Mouse (Mus musculus): ENCODE measurements around the gene Prkar1b. TPM values are rescaled to one million over a fixed set of nuclear protein-coding genes. Genes with fewer than 3 reads are reported as not detected.
A peak's percentile ranks its signal among the peaks of the same experiment; 100 is the strongest.

The Prkar1b gene
- polyA plus RNA-seq, 1 experiment from 2014 or later: 0.62 TPM

DNA sequence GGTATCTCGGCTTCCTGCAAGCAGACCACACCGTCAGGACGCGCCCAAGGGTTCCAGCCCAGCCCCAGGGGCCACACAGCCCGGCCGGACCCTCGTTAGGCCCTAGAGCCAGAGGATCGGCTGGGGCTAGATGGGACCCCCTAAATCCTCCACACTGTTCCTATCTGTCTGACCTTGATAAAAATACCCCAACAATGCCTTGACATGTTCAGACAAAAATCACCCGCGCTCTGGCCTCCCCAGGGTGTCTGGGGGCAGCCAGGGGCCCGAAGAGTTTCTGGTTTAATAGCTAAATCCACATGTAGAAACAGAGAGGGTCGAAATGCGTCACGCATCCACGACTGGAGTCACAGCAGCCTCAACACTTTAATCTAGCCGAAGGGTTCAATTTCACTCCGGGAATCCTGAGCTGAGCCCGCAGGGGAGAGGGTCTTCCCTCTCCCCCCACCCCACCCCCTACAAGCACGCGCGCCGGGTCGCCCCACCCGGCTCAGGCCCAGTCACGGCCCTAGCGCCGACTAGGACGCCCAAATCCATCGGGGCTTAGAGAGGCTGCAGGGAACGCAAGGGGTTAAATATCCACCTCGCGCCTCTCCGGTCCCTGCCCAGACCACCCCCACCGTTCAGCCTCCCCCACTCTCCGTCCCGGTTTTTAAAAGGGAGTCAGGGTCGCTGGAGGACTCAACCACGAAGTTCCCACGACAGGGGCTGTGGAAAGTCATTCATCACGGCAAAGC lies 156.3 kb downstream of the Prkar1b start:
- Histone ChIP-seq H3K9me3 (ENCODE audit: low read length) (no peaks in the 10 kb centered on the region), H3K27ac (ENCODE audit: low read depth) (no peak overlapping the region), H3K36me3 (replicated peaks; ENCODE audit: insufficient read depth, low read length) (no peaks in the 10 kb centered on the region), H3K4me3 (ENCODE audit: low read depth, low read length) (peak overlapping the region; percentile 56), H3K4me1 (ENCODE audit: insufficient read depth) (peaks cover 28% of the 10 kb centered on the region), H3K9ac (replicated peaks) (0 out of 2 replicates have a peak overlapping the region, but pooled peaks have one; percentile 5), H3K27me3 (ENCODE audit: insufficient read depth, low read length) (peaks cover 72% of the 10 kb centered on the region), H3K4me2 (ENCODE audit: low read depth, low read length) (peak overlapping the region; percentile 85)
- ATAC-seq (no peak), DNase-seq (no peak)
- TF ChIP-seq EP300 (IDR thresholded peaks at IDR 0.05; ENCODE audit: low read depth): no peak
- no peak for TF ChIP-seq CTCF (IDR thresholded peaks at IDR 0.05; ENCODE audit: low read depth)
- WGBS (ENCODE audit: insufficient replicate concordance): 1% methylated on average over 37 of the region's 40 CpGs

DNA sequence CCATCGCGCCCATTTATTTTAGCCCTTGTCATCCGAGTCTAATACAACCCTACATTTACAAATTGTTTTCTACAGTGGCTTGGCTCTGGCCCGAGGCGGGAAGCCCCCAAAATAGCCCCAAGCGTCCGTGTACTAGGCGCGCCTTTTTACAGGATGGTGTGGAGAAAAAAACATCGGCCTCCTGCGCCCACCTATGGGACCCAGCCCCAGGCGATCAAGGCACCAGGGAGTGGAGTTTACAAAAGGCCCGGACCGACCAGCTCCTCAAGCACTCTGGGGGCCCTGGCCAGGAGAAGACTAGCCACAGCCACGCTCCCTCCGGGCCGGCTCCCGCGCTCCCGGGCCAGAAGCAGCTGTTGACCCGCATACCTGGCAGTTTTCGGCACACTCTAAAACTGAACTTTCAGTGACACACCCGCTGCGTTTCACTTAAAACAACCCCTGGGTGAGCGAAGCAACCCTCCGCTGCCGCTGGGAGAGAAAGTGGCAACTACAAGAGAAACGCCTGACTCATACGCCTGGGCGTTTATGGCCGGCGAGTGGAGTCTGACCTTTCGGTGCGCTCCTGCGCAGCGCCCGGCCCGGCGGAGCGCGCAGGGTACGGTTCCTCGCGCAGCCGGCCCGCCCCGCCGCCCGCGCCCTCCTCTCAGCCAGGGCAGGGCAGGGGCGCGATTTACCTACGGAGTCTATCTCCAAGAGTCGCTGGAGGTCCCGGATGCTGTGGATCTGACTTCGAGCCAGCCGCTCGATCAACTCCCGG lies 157.0 kb downstream of the Prkar1b start:
- Histone ChIP-seq H3K27ac (ENCODE audit: low read depth) (no peak overlapping the region), H3K4me1 (ENCODE audit: insufficient read depth) (peaks cover 22% of the 10 kb centered on the region), H3K4me3 (ENCODE audit: low read depth, low read length) (peak overlapping the region; percentile 56), H3K9ac (replicated peaks) (0 out of 2 replicates have a peak overlapping the region, but pooled peaks have one; percentile 11), H3K4me2 (ENCODE audit: low read depth, low read length) (peak overlapping the region; percentile 85), H3K9me3 (ENCODE audit: low read length) (no peaks in the 10 kb centered on the region), H3K36me3 (replicated peaks; ENCODE audit: insufficient read depth, low read length) (no peaks in the 10 kb centered on the region), H3K27me3 (ENCODE audit: insufficient read depth, low read length) (peaks cover 64% of the 10 kb centered on the region)
- DNase-seq: peak; percentile 22
- no peak for ATAC-seq
- TF ChIP-seq CTCF (IDR thresholded peaks at IDR 0.05; ENCODE audit: low read depth): no peak
- TF ChIP-seq EP300 (IDR thresholded peaks at IDR 0.05; ENCODE audit: low read depth): no peak
- 5% methylated on average over 59 of the region's 59 CpGs for WGBS (ENCODE audit: insufficient replicate concordance)

DNA sequence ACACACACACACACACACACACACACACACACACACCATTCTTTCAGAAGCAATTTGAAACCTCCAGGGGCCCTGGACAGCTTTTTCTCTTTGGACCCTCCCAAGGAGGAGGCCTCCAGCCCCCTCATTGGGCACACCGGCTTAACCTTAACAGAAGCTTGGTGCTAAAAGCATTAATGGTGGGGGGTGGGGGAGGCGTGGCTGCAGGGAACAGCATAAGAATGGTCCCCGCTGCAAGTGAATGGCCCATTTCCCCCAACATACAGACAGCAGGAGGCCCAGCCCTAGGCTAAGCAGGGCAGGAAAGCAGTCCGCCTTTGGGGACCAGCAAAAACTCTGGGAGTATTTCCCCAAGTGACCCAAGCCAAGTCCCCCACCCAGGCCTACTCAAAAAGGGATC lies 158.1 kb downstream of the Prkar1b start:
- ATAC-seq (no peak), DNase-seq (no peak)
- Histone ChIP-seq H3K9me3 (ENCODE audit: low read length) (no peaks in the 10 kb centered on the region), H3K36me3 (replicated peaks; ENCODE audit: insufficient read depth, low read length) (no peaks in the 10 kb centered on the region), H3K9ac (replicated peaks) (no peak overlapping the region), H3K27ac (ENCODE audit: low read depth) (no peak overlapping the region), H3K4me2 (ENCODE audit: low read depth, low read length) (no peak overlapping the region), H3K27me3 (ENCODE audit: insufficient read depth, low read length) (peaks cover 54% of the 10 kb centered on the region), H3K4me3 (ENCODE audit: low read depth, low read length) (no peak overlapping the region), H3K4me1 (ENCODE audit: insufficient read depth) (peaks cover 17% of the 10 kb centered on the region)
- TF ChIP-seq EP300 (IDR thresholded peaks at IDR 0.05; ENCODE audit: low read depth): no peak
- TF ChIP-seq CTCF (IDR thresholded peaks at IDR 0.05; ENCODE audit: low read depth): no peak
- WGBS (ENCODE audit: insufficient replicate concordance): 52% methylated on average over 4 of the region's 4 CpGs

DNA sequence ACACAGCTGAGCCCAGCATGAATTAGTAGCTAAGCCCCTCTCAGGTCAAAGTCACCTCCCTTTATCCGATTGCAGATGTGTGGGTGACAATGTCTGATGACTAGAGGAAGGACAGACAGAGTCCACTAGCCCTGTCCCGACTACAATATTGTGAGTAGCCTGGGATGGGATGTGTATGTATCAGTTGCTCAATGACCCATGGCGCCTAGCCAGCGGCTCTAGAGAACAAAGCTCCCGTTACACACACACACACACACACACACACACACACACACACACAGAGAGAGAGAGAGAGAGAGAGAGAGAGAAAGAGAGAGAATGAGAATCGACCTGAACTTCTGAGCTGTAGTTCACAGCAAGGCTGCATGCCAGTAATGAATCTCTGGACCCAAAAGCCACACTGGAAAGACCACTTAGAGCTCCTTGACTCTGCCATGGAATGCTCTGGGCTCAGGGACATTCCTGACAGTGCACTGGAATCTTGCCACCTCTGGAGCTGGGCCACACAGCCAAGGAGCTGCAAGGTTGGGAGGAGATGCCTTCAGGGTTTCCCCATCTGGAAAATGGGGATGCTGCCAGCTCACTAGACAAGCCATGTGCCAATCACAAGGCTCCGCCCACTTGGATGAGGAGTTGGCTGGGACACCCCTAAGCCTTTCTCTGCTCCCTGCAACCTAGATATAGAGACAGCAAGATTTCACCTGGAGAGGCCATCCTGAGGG lies 159.0 kb downstream of the Prkar1b start:
- ATAC-seq (peak; percentile 62), DNase-seq (peak; percentile 73)
- Histone ChIP-seq H3K4me3 (ENCODE audit: low read depth, low read length) (no peak overlapping the region), H3K9ac (replicated peaks) (no peak overlapping the region), H3K9me3 (ENCODE audit: low read length) (no peaks in the 10 kb centered on the region), H3K4me2 (ENCODE audit: low read depth, low read length) (no peak overlapping the region), H3K36me3 (replicated peaks; ENCODE audit: insufficient read depth, low read length) (no peaks in the 10 kb centered on the region), H3K27ac (ENCODE audit: low read depth) (no peak overlapping the region), H3K27me3 (ENCODE audit: insufficient read depth, low read length) (peaks cover 45% of the 10 kb centered on the region), H3K4me1 (ENCODE audit: insufficient read depth) (peaks cover 13% of the 10 kb centered on the region)
- WGBS (ENCODE audit: insufficient replicate concordance): 52% methylated on average over 7 of the region's 7 CpGs
- no peak for TF ChIP-seq CTCF (IDR thresholded peaks at IDR 0.05; ENCODE audit: low read depth)

DNA sequence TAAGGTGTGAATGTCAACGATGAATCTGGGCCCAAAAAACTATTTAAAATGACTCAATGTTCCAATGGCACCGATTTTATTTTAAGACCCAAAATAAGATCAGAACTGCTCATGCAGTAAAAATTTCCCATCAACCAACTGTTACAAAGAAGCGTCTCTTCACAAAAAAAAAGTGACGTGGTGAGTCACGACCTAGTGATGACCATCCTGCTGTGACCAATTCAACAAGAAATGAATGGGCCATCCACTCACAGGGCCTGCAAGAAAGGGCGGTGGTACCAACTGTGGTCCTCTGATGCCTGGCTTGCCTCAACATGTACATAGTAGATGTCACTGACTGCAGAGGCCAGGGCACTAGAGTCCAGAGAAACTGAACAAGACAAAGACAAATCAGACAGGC lies 160.2 kb downstream of the Prkar1b start:
- Histone ChIP-seq H3K36me3 (replicated peaks; ENCODE audit: insufficient read depth, low read length) (no peaks in the 10 kb centered on the region), H3K4me3 (ENCODE audit: low read depth, low read length) (no peak overlapping the region), H3K27me3 (ENCODE audit: insufficient read depth, low read length) (peaks cover 35% of the 10 kb centered on the region), H3K4me2 (ENCODE audit: low read depth, low read length) (no peak overlapping the region), H3K9me3 (ENCODE audit: low read length) (no peaks in the 10 kb centered on the region), H3K9ac (replicated peaks) (no peak overlapping the region), H3K27ac (ENCODE audit: low read depth) (no peak overlapping the region), H3K4me1 (ENCODE audit: insufficient read depth) (peaks cover 13% of the 10 kb centered on the region)
- 82% methylated on average over 6 of the region's 6 CpGs for WGBS (ENCODE audit: insufficient replicate concordance)
- ATAC-seq: no peak
- TF ChIP-seq EP300 (IDR thresholded peaks at IDR 0.05; ENCODE audit: low read depth): no peak
- no peak for TF ChIP-seq CTCF (IDR thresholded peaks at IDR 0.05; ENCODE audit: low read depth)
- no peak for DNase-seq

DNA sequence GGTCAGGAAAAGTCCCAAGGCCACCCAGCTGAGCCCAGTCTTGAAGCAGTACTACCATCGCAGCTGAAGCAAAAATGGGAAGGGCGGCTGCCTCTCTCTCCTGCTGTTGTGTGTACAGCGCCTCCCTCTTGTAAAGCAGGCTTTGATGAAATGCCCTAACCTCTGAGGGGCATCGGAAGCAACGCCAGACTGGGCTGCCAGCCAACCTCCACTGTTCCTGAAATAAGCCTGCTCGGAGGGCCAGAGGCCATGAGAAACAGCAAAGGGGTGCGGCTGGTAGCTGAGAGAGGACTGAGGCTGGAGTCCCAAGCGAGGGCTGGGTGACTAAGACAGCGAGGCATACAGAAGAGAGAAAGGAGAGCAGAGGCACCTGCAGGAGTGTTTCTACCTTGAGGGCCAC lies 161.0 kb downstream of the Prkar1b start:
- no peak overlapping the region for H3K4me2 ChIP-seq (ENCODE audit: low read depth, low read length)
- ATAC-seq (no peak), DNase-seq (peak; percentile 35)
- H3K27ac ChIP-seq (ENCODE audit: low read depth): no peak overlapping the region
- peaks cover 27% of the 10 kb centered on the region for H3K27me3 ChIP-seq (ENCODE audit: insufficient read depth, low read length)
- H3K36me3 ChIP-seq (replicated peaks; ENCODE audit: insufficient read depth, low read length): no peaks in the 10 kb centered on the region
- H3K4me3 ChIP-seq (ENCODE audit: low read depth, low read length): no peak overlapping the region
- 0 out of 2 replicates have a peak, but pooled peaks have one; percentile 19 for TF ChIP-seq CTCF (IDR thresholded peaks at IDR 0.05; ENCODE audit: low read depth)
- TF ChIP-seq EP300 (IDR thresholded peaks at IDR 0.05; ENCODE audit: low read depth): no peak
- H3K9me3 ChIP-seq (ENCODE audit: low read length): no peaks in the 10 kb centered on the region
- 54% methylated on average over 9 of the region's 9 CpGs for WGBS (ENCODE audit: insufficient replicate concordance)
- peaks cover 10% of the 10 kb centered on the region for H3K4me1 ChIP-seq (ENCODE audit: insufficient read depth)
- no peak overlapping the region for H3K9ac ChIP-seq (replicated peaks)

All from liver, postnatal 0 days (tissue).